Mouse (Mus musculus) embryonic fibroblast, embryonic 13.5 days (primary cell): ENCODE measurements around the gene Elmod1.

Experiments
- CTCF ChIP-seq: IDR thresholded peaks from 2 replicates; pipeline ENCODE4 v1.5.1; 2011; ENCODE audit warnings: mild to moderate bottlenecking, control low read depth, low read length, moderate library complexity, borderline replicate concordance; ENCODE audit not compliant: insufficient read depth
- POLR2A ChIP-seq: IDR thresholded peaks from 2 replicates; pipeline ENCODE4 v1.6.1; 2011; ENCODE audit warnings: low read depth, mild to moderate bottlenecking, control low read depth, low read length, moderate library complexity

- TF ChIP-seq CTCF (peak; percentile 58; the same call in 1 of the 2 replicates), POLR2A (no peak)
Observed at GRCm38 (mm10) chr9:53984868-53985267, 9.8 kb upstream of the Elmod1 start.
